ENCODE assay signal across 8 mouse cellular contexts in the genomic region with DNA sequence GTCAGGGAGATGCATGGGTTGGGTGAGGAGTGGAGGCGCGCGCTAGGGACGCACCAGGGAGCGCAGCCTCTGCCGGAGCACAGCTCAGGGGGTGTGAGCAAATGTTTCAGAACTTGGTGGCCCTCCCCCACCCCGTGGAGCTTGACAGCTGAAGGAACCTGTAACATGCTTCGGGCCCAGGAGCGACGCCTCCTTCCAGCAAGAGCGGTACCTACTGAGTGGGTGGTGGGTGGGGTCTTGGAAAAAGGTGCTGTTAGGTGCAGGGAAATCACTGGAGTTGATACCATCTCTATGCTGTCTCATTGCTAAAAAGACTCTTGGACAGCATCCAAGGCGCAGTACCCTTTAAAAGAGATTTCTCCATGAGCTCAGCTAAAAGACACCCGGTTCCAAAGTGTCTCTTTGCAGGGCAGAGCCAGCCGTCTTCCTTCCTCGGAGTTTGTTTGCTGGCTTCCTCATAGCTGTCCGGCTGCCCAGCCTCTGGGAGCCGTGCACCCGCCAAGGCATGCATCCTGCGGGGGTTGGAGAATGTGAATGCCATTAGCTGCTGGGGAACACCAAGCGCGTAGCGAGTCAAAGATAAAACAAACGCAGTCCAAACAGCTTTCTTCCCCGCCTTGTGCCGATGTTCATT. TPM values are rescaled to one million over a fixed set of nuclear protein-coding genes. Genes with fewer than 3 reads are reported as not detected.
DNase-seq lines count a peak whose midpoint lies in the region; ATAC-seq lines count a peak whose summit lies in the region.

No protein-coding gene starts in this region.

- H3K4me3 ChIP-seq in embryonic facial prominence, embryonic 11.5 days (ENCODE audit: low read depth, low read length), result peak overlapping the region; percentile 52
- H3K4me3 ChIP-seq in intestine, embryonic 15.5 days (replicated peaks), result peak overlapping the region; percentile 49
- H3K4me3 ChIP-seq in midbrain, embryonic 11.5 days (ENCODE audit: low read depth, low read length), result peak overlapping the region; percentile 49
- H3K4me3 ChIP-seq in stomach, embryonic 14.5 days (ENCODE audit: low read depth, low read length), result peak overlapping the region; percentile 53

- intact Hi-C loops in left cerebral cortex, postnatal 4 days (cut with DNase I), result no loop called here

- ATAC-seq in embryonic facial prominence, embryonic 11.5 days (replicated peaks; ENCODE audit: insufficient number of reproducible peaks, low FRiP score, low TSS enrichment, low read depth), result 0 out of 2 replicates have a peak, but pooled peaks have one; percentile 58
- ATAC-seq in intestine, embryonic 15.5 days, result peak; percentile 68
- peak; percentile 68 for ATAC-seq in midbrain, embryonic 11.5 days (ENCODE audit: low FRiP score)
- peak; percentile 63 for ATAC-seq in stomach, embryonic 14.5 days (ENCODE audit: insufficient number of reproducible peaks, insufficient read depth, low FRiP score, low read depth)

- H3K9ac ChIP-seq in embryonic facial prominence, embryonic 11.5 days (replicated peaks; ENCODE audit: low read length), result no peak overlapping the region; the same call in 1 of the 2 replicates
- peak overlapping the region; percentile 54 for H3K9ac ChIP-seq in intestine, embryonic 15.5 days
- peak overlapping the region; percentile 54; the same call in 1 of the 2 replicates for H3K9ac ChIP-seq in midbrain, embryonic 11.5 days (ENCODE audit: low read length)
- H3K9ac ChIP-seq in stomach, embryonic 14.5 days (replicated peaks; ENCODE audit: low read depth, low read length), result peak overlapping the region; percentile 22; the same call in 1 of the 2 replicates

- under 1% methylated on average over 25 of the region's 25 CpGs for WGBS in embryonic facial prominence, embryonic 11.5 days
- WGBS in intestine, embryonic 15.5 days, result 2% methylated on average over 25 of the region's 25 CpGs
- WGBS in midbrain, embryonic 11.5 days, result 1% methylated on average over 25 of the region's 25 CpGs
- under 1% methylated on average over 25 of the region's 25 CpGs for WGBS in stomach, embryonic 14.5 days

- peak; percentile 32 to 67 for DNase-seq in adrenal gland, adult (ENCODE audit: inconsistent age in 2 of 2, low spot score in 1 of 2)
- peak; percentile 27 for DNase-seq in embryonic facial prominence, embryonic 11.5 days (ENCODE audit: low spot score)
- DNase-seq in heart, adult 11 months, result peak; percentile 96
- DNase-seq in left cerebral cortex, postnatal 4 days, result peak; percentile 33
- peak; percentile 94 for DNase-seq in midbrain, embryonic 11.5 days (ENCODE audit: low spot score, missing footprints)
- DNase-seq in spleen, postnatal 4 days (ENCODE audit: low spot score in 2 of 2), result no peak

- no peaks in the 10 kb centered on the region for H3K9me3 ChIP-seq in embryonic facial prominence, embryonic 11.5 days (replicated peaks; ENCODE audit: control insufficient read depth, low read length)
- H3K9me3 ChIP-seq in intestine, embryonic 15.5 days, result no peaks in the 10 kb centered on the region
- no peaks in the 10 kb centered on the region for H3K9me3 ChIP-seq in midbrain, embryonic 11.5 days (ENCODE audit: control insufficient read depth, low read length)
- H3K9me3 ChIP-seq in stomach, embryonic 14.5 days (ENCODE audit: control insufficient read depth, low read depth, low read length), result no peaks in the 10 kb centered on the region

- H3K36me3 ChIP-seq in embryonic facial prominence, embryonic 11.5 days (replicated peaks; ENCODE audit: control insufficient read depth, insufficient read depth, low read depth, low read length), result no peaks in the 10 kb centered on the region
- H3K36me3 ChIP-seq in intestine, embryonic 15.5 days, result no peaks in the 10 kb centered on the region
- H3K36me3 ChIP-seq in midbrain, embryonic 11.5 days (ENCODE audit: control insufficient read depth, insufficient read depth, low read length), result no peaks in the 10 kb centered on the region
- no peaks in the 10 kb centered on the region for H3K36me3 ChIP-seq in stomach, embryonic 14.5 days (ENCODE audit: control insufficient read depth, insufficient read depth, low read length)

- H3K4me1 ChIP-seq in embryonic facial prominence, embryonic 11.5 days (ENCODE audit: control insufficient read depth, insufficient read depth, low read length), result peaks cover 3% of the 10 kb centered on the region; the same call in 1 of the 2 replicates
- peaks cover 16% of the 10 kb centered on the region for H3K4me1 ChIP-seq in intestine, embryonic 15.5 days (replicated peaks)
- H3K4me1 ChIP-seq in midbrain, embryonic 11.5 days (ENCODE audit: control insufficient read depth, insufficient read depth, low read length), result peaks cover 7% of the 10 kb centered on the region
- H3K4me1 ChIP-seq in stomach, embryonic 14.5 days (ENCODE audit: control insufficient read depth, insufficient read depth, low read length), result no peaks in the 10 kb centered on the region

- peaks cover 5% of the 10 kb centered on the region for H3K27me3 ChIP-seq in embryonic facial prominence, embryonic 11.5 days (ENCODE audit: control insufficient read depth, insufficient read depth, low read length)
- H3K27me3 ChIP-seq in intestine, embryonic 15.5 days (replicated peaks), result peaks cover 10% of the 10 kb centered on the region
- H3K27me3 ChIP-seq in midbrain, embryonic 11.5 days (ENCODE audit: control insufficient read depth, insufficient read depth, low read length), result peaks cover 27% of the 10 kb centered on the region
- 0 out of 2 replicates have a peak, but pooled peaks cover 3% of the 10 kb centered on the region for H3K27me3 ChIP-seq in stomach, embryonic 14.5 days (ENCODE audit: control insufficient read depth, insufficient read depth, low read length)

- H3K4me2 ChIP-seq in embryonic facial prominence, embryonic 11.5 days (ENCODE audit: low read depth, low read length), result peak overlapping the region; percentile 97
- peak overlapping the region; percentile 98 for H3K4me2 ChIP-seq in intestine, embryonic 15.5 days (replicated peaks)
- peak overlapping the region; percentile 99 for H3K4me2 ChIP-seq in midbrain, embryonic 11.5 days
- peak overlapping the region; percentile 98 for H3K4me2 ChIP-seq in stomach, embryonic 14.5 days (replicated peaks; ENCODE audit: low read depth, low read length)

- H3K27ac ChIP-seq in embryonic facial prominence, embryonic 11.5 days (replicated peaks; ENCODE audit: low read depth, low read length), result no peak overlapping the region
- 0 out of 2 replicates have a peak overlapping the region, but pooled peaks have one; percentile 17 for H3K27ac ChIP-seq in intestine, embryonic 15.5 days
- no peak overlapping the region for H3K27ac ChIP-seq in midbrain, embryonic 11.5 days (ENCODE audit: low read depth, low read length)
- peak overlapping the region; percentile 22; the same call in 1 of the 2 replicates for H3K27ac ChIP-seq in stomach, embryonic 14.5 days (ENCODE audit: low read length)

RNA-seq across cellular contexts. Expression of gene Bace2, which starts 0.8 kb away (rescaled TPM):
- polyA plus RNA-seq in embryonic facial prominence, embryonic 11.5 days (2014; fragmentation: Nextera tagmentation; extraction: Ambion mirVana), result 3.7 and 9.1 TPM in 2 replicates
- 13.4 and 13.6 TPM in 2 replicates for polyA plus RNA-seq in intestine, embryonic 15.5 days (2015; fragmentation: Nextera tagmentation; extraction: Ambion mirVana)
- 1 to 10 TPM; 8.3 to 8.8 TPM for total RNA-seq in left cerebral cortex, postnatal 4 days (2021)
- polyA plus RNA-seq in midbrain, embryonic 11.5 days (2014; fragmentation: Nextera tagmentation; extraction: Ambion mirVana), result 2.3 and 2.8 TPM in 2 replicates
- polyA plus RNA-seq in stomach, embryonic 14.5 days (2014; fragmentation: Nextera tagmentation; extraction: Ambion mirVana), result 89.0 and 110 TPM in 2 replicates

Comparison
In these comparisons a context has a peak if more than half of its experiments do, and no peak if none do; other contexts are left out.
1. DNase-seq: peak in adrenal gland, adult (2 of 2), embryonic facial prominence, embryonic 11.5 days (single experiment), heart, adult 11 months (single experiment), left cerebral cortex, postnatal 4 days (single experiment) and midbrain, embryonic 11.5 days (single experiment); none in spleen, postnatal 4 days (0 of 2).
2. H3K27ac ChIP-seq: peak in intestine, embryonic 15.5 days (single experiment) and stomach, embryonic 14.5 days (single experiment); none in embryonic facial prominence, embryonic 11.5 days (single experiment) and midbrain, embryonic 11.5 days (single experiment).
3. Peak in every context shown above with its lines, with median percentiles within 50 percentile points of each other: ATAC-seq, H3K4me2 ChIP-seq and H3K4me3 ChIP-seq.